Mouse (Mus musculus): ENCODE results near the gene Ttc25.

- TF ChIP-seq MYOG (IDR thresholded peaks at IDR 0.05; ENCODE audit: control insufficient read depth in 1 of 3, insufficient read depth in 1 of 3, insufficient read length in 2 of 3, low read depth in 2 of 3): no peak
- no peak for TF ChIP-seq POLR2A (IDR thresholded peaks at IDR 0.05; ENCODE audit: insufficient read length, low read depth)
- TF ChIP-seq POLR2AphosphoS2 (IDR thresholded peaks at IDR 0.05; ENCODE audit: insufficient read length, low read depth): no peak
- no peak for TF ChIP-seq TCF12 (IDR thresholded peaks at IDR 0.05; ENCODE audit: insufficient read depth, poor library complexity, severe bottlenecking)
- TF ChIP-seq MAX (IDR thresholded peaks at IDR 0.05; ENCODE audit: low read depth): no peak
- no peak for TF ChIP-seq USF1 (IDR thresholded peaks at IDR 0.05; ENCODE audit: low read depth)
- TF ChIP-seq E2F4 (IDR thresholded peaks at IDR 0.05; ENCODE audit: insufficient read depth): no peak
- no peak for TF ChIP-seq CEBPB (IDR thresholded peaks at IDR 0.05; ENCODE audit: insufficient read depth, poor library complexity, severe bottlenecking)
- no peak for TF ChIP-seq TCF3 (IDR thresholded peaks at IDR 0.05; ENCODE audit: insufficient read length, low read depth)
These were observed 33.9 kb downstream of the Ttc25 start for GRCm38 (mm10) chr11:100579116-100579799.
